Mouse (Mus musculus) neural tube, postnatal 0 days (tissue): Measurements from ENCODE around the gene Vmn2r19. TPM values are rescaled to one million over a fixed set of nuclear protein-coding genes. Genes with fewer than 3 reads are reported as not detected.

Experiments
- polyA plus RNA-seq: library from polyadenylated mRNA; unstranded; fragments of >200 nt; fragmentation: Nextera tagmentation; extraction: Ambion mirVana; gene quantifications from 2 replicates; pipeline ENCODE4 v1.2.1, GENCODE M21; 2015

Vmn2r19 gene
- not detected in 2 replicates for polyA plus RNA-seq

GRCm38 (mm10) chr6:123308033-123308432 lies at the start of gene Vmn2r19:
TSS of gene Vmn2r19 (plus strand) at chr6:123308333.

GRCm38 (mm10) chr6:123261555-123262161 lies 46.5 kb upstream of the Vmn2r19 start, which contains the start of gene Clec4d:
TSS of gene Clec4d (plus strand) at chr6:123262111.

GRCm38 (mm10) chr6:123289753-123290152 lies 18.4 kb upstream of the Vmn2r19 start, which contains the start of gene Clec4e:
TSS of gene Clec4e (minus strand) at chr6:123289870.

Other genes with a start within 250 kb of the Vmn2r19 start
- 3.2 and 4.2 TPM in 2 replicates for gene Clec4a2, start 201.9 kb upstream of the Vmn2r19 start, polyA plus RNA-seq
- not detected in 2 replicates for gene Clec4b2, start 135.4 kb upstream of the Vmn2r19 start, polyA plus RNA-seq
- gene Clec4n, start 78.5 kb upstream of the Vmn2r19 start, polyA plus RNA-seq, result 1.2 and 2.6 TPM in 2 replicates
- gene Clec4d, start 46.2 kb upstream of the Vmn2r19 start, polyA plus RNA-seq, result 0.34 TPM in 1 of 2 replicates, not detected in the other
- not detected in 2 replicates for gene Clec4e, start 18.5 kb upstream of the Vmn2r19 start, polyA plus RNA-seq
- not detected in 2 replicates for gene Vmn2r20, start 109.8 kb downstream of the Vmn2r19 start, polyA plus RNA-seq
- gene Vmn2r21, start 225.1 kb downstream of the Vmn2r19 start, polyA plus RNA-seq, result not detected in 2 replicates